8 mouse cellular contexts compared by ENCODE assay signal in genomic region chr7:73372352-73372970, GRCm38 (mm10). TPM values are rescaled to one million over a fixed set of nuclear protein-coding genes. Genes with fewer than 3 reads are reported as not detected.
DNase-seq lines count a peak whose midpoint lies in the region; ATAC-seq and TF ChIP-seq lines count a peak whose summit lies in the region.

No protein-coding gene starts in this region.

- intact Hi-C loops in gastrocnemius, adult 2 months (cut with DNase I): loop anchor here (2.0 to 10.0 kb wide), 2 partner anchors 96 to 338 kb away; no protein-coding TSS in a partner anchor

- H3K4me1 ChIP-seq in hindbrain, embryonic 12.5 days: peaks cover 26% of the 10 kb centered on the region

- peak overlapping the region; percentile 96 for H3K27ac ChIP-seq in gastrocnemius, adult 2 months
- no peak overlapping the region for H3K27ac ChIP-seq in hindbrain, embryonic 12.5 days

- H3K9me3 ChIP-seq in hindbrain, embryonic 12.5 days (replicated peaks): no peaks in the 10 kb centered on the region

- peak; percentile 52 for TF ChIP-seq CTCF in gastrocnemius, adult 2 months (IDR thresholded peaks at IDR 0.05)

- H3K36me3 ChIP-seq in hindbrain, embryonic 12.5 days: no peaks in the 10 kb centered on the region

- H3K4me2 ChIP-seq in hindbrain, embryonic 12.5 days (replicated peaks): peak overlapping the region; percentile 56

- peak; percentile 3 for DNase-seq in thymus, postnatal 25 days
- no peak for DNase-seq in thymus, postnatal 0 days (ENCODE audit: low spot score)
- DNase-seq in gastrocnemius, adult 2 months: peak; percentile 98
- peak; percentile 62 to 65 for DNase-seq in layer of hippocampus, postnatal 36 days
- DNase-seq in lung, postnatal 4 days: peak; percentile 75 to 88
- peak; percentile 63 to 66 for DNase-seq in right cerebral cortex, postnatal 36 days (ENCODE audit: low spot score in 2 of 2)
- DNase-seq in spleen, postnatal 14 days (ENCODE audit: low spot score in 2 of 2): no peak

- peak overlapping the region; percentile 75 for H3K4me3 ChIP-seq in gastrocnemius, adult 2 months
- H3K4me3 ChIP-seq in hindbrain, embryonic 12.5 days: peak overlapping the region; percentile 24

- 4% methylated on average over 29 of the region's 29 CpGs for WGBS in hindbrain, embryonic 12.5 days

- ATAC-seq in hindbrain, embryonic 12.5 days (ENCODE audit: low FRiP score): no peak

- peaks cover 6% of the 10 kb centered on the region for H3K27me3 ChIP-seq in hindbrain, embryonic 12.5 days

- peak overlapping the region; percentile 46; the same call in 1 of the 2 replicates for H3K9ac ChIP-seq in hindbrain, embryonic 12.5 days

RNA-seq across cellular contexts. Expression of gene Rgma, which starts 2.8 kb away (rescaled TPM):
- polyA plus RNA-seq in thymus, postnatal 0 days (2015; fragmentation: Nextera tagmentation; extraction: Ambion mirVana): 1.6 and 1.7 TPM in 2 replicates
- 10 to 100 TPM; 46.1 to 52.4 TPM for total RNA-seq in gastrocnemius, adult 2 months (2021)
- polyA plus RNA-seq in hindbrain, embryonic 12.5 days (2016; fragmentation: Nextera tagmentation; extraction: Ambion mirVana): 55.3 and 55.7 TPM in 2 replicates
- total RNA-seq in layer of hippocampus, postnatal 36 days (2021): 10 to 100 TPM; 44.1 to 48.8 TPM

Comparison
In these comparisons a context has a peak if more than half of its experiments do, and no peak if none do; other contexts are left out.
1. DNase-seq: peak in thymus, postnatal 25 days (single experiment), gastrocnemius, adult 2 months (single experiment), layer of hippocampus, postnatal 36 days (2 of 2), lung, postnatal 4 days (2 of 2) and right cerebral cortex, postnatal 36 days (2 of 2); none in thymus, postnatal 0 days (single experiment) and spleen, postnatal 14 days (0 of 2).